Mouse (Mus musculus) hindbrain, embryonic 11.5 days (tissue): Measurements from ENCODE around the gene Pxn. TPM values are rescaled to one million over a fixed set of nuclear protein-coding genes. Genes with fewer than 3 reads are reported as not detected.

Experiments used
- ATAC-seq: fragments of 200-750 bp; cut with Nextera tagmentation; 2 replicates; pipeline ENCODE4 v1.8.0; 2017; ENCODE audit warnings: mild to moderate bottlenecking, moderate TSS enrichment, moderate library complexity; ENCODE audit not compliant: low FRiP score
- DNase-seq: peaks from one replicate; pipeline ENCODE4 v3.0.0-alpha.2; 2015; ENCODE audit warnings: low spot score
- H3K27ac ChIP-seq: fragments of 300-500 bp; sonication (generic); 2 replicates; pipeline ENCODE4 v1.5.1; 2014; ENCODE audit warnings: mild to moderate bottlenecking, low read depth, low read length
- H3K27me3 ChIP-seq: fragments of 300-500 bp; sonication (generic); 2 replicates; pipeline ENCODE4 v1.6.1; 2014; ENCODE audit warnings: mild to moderate bottlenecking, low read length, moderate library complexity, mixed read lengths; ENCODE audit not compliant: control insufficient read depth, insufficient read depth
- H3K36me3 ChIP-seq: fragments of 300-500 bp; sonication (generic); 2 replicates; pipeline ENCODE4 v1.6.1; 2014; ENCODE audit warnings: mild to moderate bottlenecking, low read length, moderate library complexity, mixed read lengths; ENCODE audit not compliant: control insufficient read depth, insufficient read depth
- H3K4me1 ChIP-seq: fragments of 300-500 bp; sonication (generic); replicated peaks from 2 replicates; pipeline ENCODE4 v1.6.1; 2014; ENCODE audit warnings: low read length, mixed read lengths; ENCODE audit not compliant: control insufficient read depth, insufficient read depth
- H3K4me2 ChIP-seq: fragments of 300-500 bp; sonication (generic); replicated peaks from 2 replicates; pipeline ENCODE4 v1.6.1; 2014; ENCODE audit warnings: mild to moderate bottlenecking, low read depth, low read length
- H3K4me3 ChIP-seq: fragments of 300-500 bp; sonication (generic); 2 replicates; pipeline ENCODE4 v1.5.1; 2014; ENCODE audit warnings: low read depth, low read length
- H3K9ac ChIP-seq: fragments of 300-500 bp; sonication (generic); 2 replicates; pipeline ENCODE4 v1.6.1; 2014; ENCODE audit warnings: low read depth, low read length
- H3K9me3 ChIP-seq: fragments of 300-500 bp; sonication (generic); 2 replicates; pipeline ENCODE4 v1.6.1; 2016; ENCODE audit warnings: low read length; ENCODE audit not compliant: control insufficient read depth
- WGBS: fragments of 180-500 bp; shearing (Covaris S2); extraction: QIAGEN DNeasy Blood & Tissue Kit; methylation state at CpG from one replicate; pipeline ENCODE4 v1.1.7; 2014; 5-methylcytosine and 5-hydroxymethylcytosine counted together
- polyA plus RNA-seq: library from polyadenylated mRNA; unstranded; fragments of >200 nt; fragmentation: Nextera tagmentation; extraction: Ambion mirVana; gene quantifications from 2 replicates; pipeline ENCODE4 v1.2.1, GENCODE M21; 2014

Gene Pxn
- polyA plus RNA-seq, 1 experiment from 2014 or later: 10.1 TPM

DNA sequence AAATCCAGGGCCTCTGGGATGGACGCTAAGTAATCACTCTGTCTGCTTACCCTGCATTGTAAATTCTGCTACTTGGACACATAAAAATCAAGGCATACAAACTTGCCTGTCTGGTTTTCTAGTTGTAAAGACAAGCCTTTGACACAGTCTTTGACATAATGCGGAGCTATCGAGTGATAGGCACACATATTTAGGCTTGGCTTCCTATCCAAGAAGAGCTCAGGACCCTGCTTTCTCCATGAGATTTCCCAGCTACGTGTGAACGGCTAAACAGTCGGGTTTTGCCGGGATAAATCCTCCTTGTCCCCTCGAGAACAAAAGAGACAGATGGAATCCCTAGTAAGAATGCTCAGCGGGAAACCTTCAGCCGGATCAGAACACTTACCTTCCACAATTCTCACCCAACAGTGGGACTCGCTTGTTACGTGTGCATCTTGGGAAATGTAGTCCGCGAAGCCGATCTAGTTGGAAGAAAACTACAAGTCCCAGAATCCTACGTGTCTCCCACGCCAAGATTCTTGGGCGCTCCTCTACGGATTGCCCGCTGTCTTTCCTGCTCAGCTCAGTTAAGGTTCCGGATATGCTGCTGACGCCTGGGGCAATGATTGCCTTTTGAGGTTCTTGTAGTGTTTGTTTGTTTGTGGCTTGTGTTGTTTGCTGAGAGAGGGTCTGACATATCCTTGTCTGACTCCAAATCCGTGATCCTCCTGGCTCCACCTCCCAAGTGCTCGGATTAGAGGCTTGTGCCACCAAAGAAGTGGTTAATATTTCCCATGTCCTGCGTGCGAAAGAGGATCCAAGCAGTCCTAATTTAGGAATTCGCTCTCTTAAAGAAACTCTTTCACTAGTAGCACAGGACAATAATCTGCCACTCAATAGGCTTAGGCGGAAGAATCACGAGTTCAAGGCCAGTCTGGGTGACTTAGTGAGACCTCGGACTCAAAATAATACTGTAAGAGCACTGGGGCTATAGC is 22.2 kb upstream of the Pxn start, which contains the start of gene Sirt4:
TSS of gene Sirt4 (minus strand) at position 779 of the 974 bp plus-strand sequence.
- 10% methylated on average over 30 of the region's 30 CpGs for WGBS
- Histone ChIP-seq H3K9me3 (no peaks in the 10 kb centered on the region), H3K36me3 (no peaks in the 10 kb centered on the region), H3K4me2 (peak within 1 kb of the TSS; percentile 40), H3K9ac (peak within 1 kb of the TSS; percentile 28), H3K4me1 (peaks cover 3% of the 10 kb centered on the region), H3K4me3 (peak within 1 kb of the TSS; percentile 28), H3K27ac (no peak within 1 kb of the TSS), H3K27me3 (peaks cover 19% of the 10 kb centered on the region)
- peak; percentile 79 for ATAC-seq
- DNase-seq: peak; percentile 95

DNA sequence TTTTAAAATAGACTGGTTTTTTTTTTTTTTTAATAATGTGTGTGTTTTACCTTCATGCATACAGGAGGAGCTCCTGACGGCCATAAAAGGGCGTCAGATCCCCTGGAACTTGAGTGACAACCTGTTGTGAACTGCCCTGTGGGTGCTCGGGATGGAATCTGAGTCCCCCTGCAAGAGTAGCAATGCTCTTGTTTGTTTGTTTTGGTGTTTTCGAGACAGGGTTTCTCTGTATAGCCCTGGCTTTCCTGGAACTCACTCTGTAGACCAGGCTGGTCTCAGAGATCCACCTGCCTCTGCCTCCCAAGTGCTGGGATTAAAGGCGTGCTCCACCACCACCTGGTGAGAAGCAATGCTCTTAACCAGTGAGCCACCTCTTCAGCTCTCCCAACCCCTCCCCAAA is 21.5 kb upstream of the Pxn start:
- Histone ChIP-seq H3K36me3 (no peaks in the 10 kb centered on the region), H3K27ac (no peak overlapping the region), H3K4me2 (peak overlapping the region; percentile 40), H3K4me1 (peaks cover 3% of the 10 kb centered on the region), H3K9me3 (no peaks in the 10 kb centered on the region), H3K9ac (no peak overlapping the region; the same call in 1 of the 2 replicates), H3K4me3 (no peak overlapping the region), H3K27me3 (peaks cover 18% of the 10 kb centered on the region)
- DNase-seq: no peak
- ATAC-seq: no peak
- WGBS: 66% methylated on average over 5 of the region's 5 CpGs

- no peak for DNase-seq
- ATAC-seq: no peak
- WGBS: 88% methylated on average over 18 of the region's 18 CpGs
These were observed 20.8 kb upstream of the Pxn start for GRCm38 (mm10) chr5:115485489-115486205.

DNA sequence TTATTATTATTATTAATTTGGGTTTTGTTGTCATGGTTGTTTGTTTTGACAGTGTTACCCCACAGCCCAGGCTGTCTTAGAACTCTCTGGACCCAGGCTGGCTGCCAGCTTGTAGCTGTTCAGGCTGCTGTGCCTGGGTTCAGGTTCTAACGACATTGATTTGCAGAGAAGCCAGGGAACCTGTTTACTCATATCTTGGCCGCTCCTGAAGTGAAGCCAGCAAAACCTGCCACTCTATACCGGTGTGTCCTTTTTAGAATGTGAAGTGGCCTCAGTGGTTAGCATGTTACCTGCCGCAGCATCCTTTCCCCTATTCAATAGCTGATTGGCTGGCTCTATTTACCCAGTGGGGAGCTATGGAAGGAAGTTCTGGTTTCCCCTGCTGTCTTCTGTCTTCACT is 19.8 kb upstream of the Pxn start:
- ATAC-seq (no peak), DNase-seq (no peak)
- Histone ChIP-seq H3K4me3 (no peak overlapping the region), H3K9ac (no peak overlapping the region), H3K9me3 (no peaks in the 10 kb centered on the region), H3K4me1 (peaks cover 5% of the 10 kb centered on the region), H3K4me2 (no peak overlapping the region), H3K36me3 (no peaks in the 10 kb centered on the region), H3K27me3 (peaks cover 6% of the 10 kb centered on the region; the same call in 1 of the 2 replicates), H3K27ac (no peak overlapping the region)
- 56% methylated on average over 4 of the region's 4 CpGs for WGBS

More at GRCm38 (mm10) chr5:115485489-115486205, 20.8 kb upstream of the Pxn start:
- no peak overlapping the region for H3K4me3 ChIP-seq
- H3K27ac ChIP-seq: no peak overlapping the region
- H3K4me2 ChIP-seq: no peak overlapping the region
- H3K9me3 ChIP-seq: no peaks in the 10 kb centered on the region
- no peaks in the 10 kb centered on the region for H3K36me3 ChIP-seq
- no peak overlapping the region for H3K9ac ChIP-seq
- peaks cover 13% of the 10 kb centered on the region for H3K27me3 ChIP-seq
- peaks cover 3% of the 10 kb centered on the region; the same call in 1 of the 2 replicates for H3K4me1 ChIP-seq

GRCm38 (mm10) chr5:115487353-115487752 is 19.1 kb upstream of the Pxn start:
- 83% methylated on average over 8 of the region's 8 CpGs for WGBS
- DNase-seq: no peak
- peaks cover 4% of the 10 kb centered on the region; the same call in 1 of the 2 replicates for H3K27me3 ChIP-seq

GRCm38 (mm10) chr5:115487942-115488580 is 18.4 kb upstream of the Pxn start:
- Histone ChIP-seq H3K4me3 (no peak overlapping the region), H3K4me1 (peaks cover 6% of the 10 kb centered on the region; the same call in 1 of the 2 replicates), H3K9me3 (no peaks in the 10 kb centered on the region), H3K27me3 (no peaks in the 10 kb centered on the region), H3K36me3 (no peaks in the 10 kb centered on the region), H3K9ac (no peak overlapping the region), H3K27ac (no peak overlapping the region), H3K4me2 (no peak overlapping the region)
- ATAC-seq: no peak
- WGBS: 72% methylated on average over 9 of the region's 9 CpGs
- DNase-seq: no peak

More at GRCm38 (mm10) chr5:115487353-115487752, 19.1 kb upstream of the Pxn start:
- Histone ChIP-seq H3K4me3 (no peak overlapping the region), H3K9me3 (no peaks in the 10 kb centered on the region), H3K4me1 (peaks cover 9% of the 10 kb centered on the region), H3K9ac (no peak overlapping the region), H3K4me2 (no peak overlapping the region), H3K36me3 (no peaks in the 10 kb centered on the region), H3K27ac (no peak overlapping the region)
- ATAC-seq: no peak

DNA sequence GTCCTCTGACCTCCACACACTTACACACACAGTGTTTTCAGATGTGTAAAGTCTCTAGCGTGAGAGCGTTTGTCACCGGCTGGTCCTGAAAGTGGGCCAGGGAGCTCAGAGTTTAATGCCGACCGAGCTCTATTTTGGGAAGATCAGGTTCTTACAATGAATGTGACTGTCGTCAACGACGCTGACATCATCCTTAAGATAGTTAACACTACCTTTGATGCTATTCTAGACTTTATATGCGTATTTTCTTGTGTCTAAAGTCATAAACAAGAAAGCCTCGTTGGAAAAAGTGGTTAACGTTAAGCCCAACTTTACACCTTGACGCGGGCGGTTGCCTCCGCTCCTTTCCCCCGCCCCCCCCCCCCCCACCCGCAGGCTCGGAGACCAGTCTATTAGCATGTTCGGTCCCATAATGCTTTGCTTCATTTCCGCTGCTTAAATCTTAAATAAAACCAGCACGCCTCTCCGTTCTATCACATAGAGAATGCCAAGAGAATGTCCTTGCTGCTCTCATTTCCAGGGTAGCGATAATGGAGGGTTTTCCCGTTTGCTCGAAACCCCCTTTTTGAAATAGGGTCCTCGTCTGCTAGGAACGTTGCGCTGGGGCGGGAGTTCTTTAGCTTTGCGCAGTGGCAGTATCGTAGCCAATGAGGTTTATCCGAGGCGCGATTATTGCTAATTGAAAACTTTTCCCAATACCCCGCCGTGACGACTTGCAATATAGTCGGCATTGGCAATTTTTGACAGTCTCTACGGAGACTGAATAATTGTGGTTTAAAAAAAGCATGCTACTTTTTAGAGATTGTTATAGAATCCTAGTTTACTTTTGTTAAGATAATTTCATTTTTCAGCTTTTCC is 17.4 kb upstream of the Pxn start:
- Histone ChIP-seq H3K36me3 (no peaks in the 10 kb centered on the region), H3K27ac (peak overlapping the region; percentile 100), H3K9me3 (no peaks in the 10 kb centered on the region), H3K27me3 (no peaks in the 10 kb centered on the region), H3K4me1 (peaks cover 6% of the 10 kb centered on the region; the same call in 1 of the 2 replicates), H3K4me2 (peak overlapping the region; percentile 54), H3K9ac (peak overlapping the region; percentile 78), H3K4me3 (peak overlapping the region; percentile 26)
- ATAC-seq (peak; percentile 81), DNase-seq (peak; percentile 86)
- WGBS: under 1% methylated on average over 37 of the region's 39 CpGs
